Comparison of ENCODE assay signal across 7 mouse cellular contexts in the genomic region with DNA sequence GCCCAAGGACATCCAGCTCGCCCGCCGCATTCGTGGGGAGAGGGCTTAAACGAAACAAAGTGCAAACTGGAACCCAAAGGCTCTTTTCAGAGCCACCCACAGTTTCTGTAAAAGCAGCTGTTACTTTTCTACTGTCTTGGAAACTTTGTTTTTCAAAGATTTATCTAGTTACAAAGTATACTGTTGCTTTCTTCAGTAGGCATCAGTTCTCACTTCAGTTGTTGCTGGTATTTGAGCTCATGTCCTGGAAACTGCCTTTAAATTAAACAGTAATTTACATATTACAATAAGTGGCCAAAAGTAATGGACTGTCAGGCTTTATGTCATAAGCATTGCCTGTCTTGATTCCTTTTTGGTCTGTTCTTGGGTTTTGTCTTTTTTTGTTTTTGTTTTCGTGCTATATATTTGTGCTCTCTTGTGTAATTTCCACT. TPM values are rescaled to one million over a fixed set of nuclear protein-coding genes. Genes with fewer than 3 reads are reported as not detected.
DNase-seq lines count a peak whose midpoint lies in the region; ATAC-seq lines count a peak whose summit lies in the region.

No protein-coding gene starts in this region.

- peak overlapping the region; percentile 40 for H3K4me3 ChIP-seq in forebrain, embryonic 12.5 days (replicated peaks)
- peak overlapping the region; percentile 51 for H3K4me3 ChIP-seq in liver, embryonic 15.5 days (replicated peaks)

- H3K4me1 ChIP-seq in forebrain, embryonic 12.5 days, result peaks cover 10% of the 10 kb centered on the region
- peaks cover 48% of the 10 kb centered on the region for H3K4me1 ChIP-seq in liver, embryonic 15.5 days (replicated peaks)

- peak overlapping the region; percentile 57 for H3K9ac ChIP-seq in forebrain, embryonic 12.5 days
- peak overlapping the region; percentile 59 for H3K9ac ChIP-seq in liver, embryonic 15.5 days

- no peak for ATAC-seq in forebrain, embryonic 12.5 days (ENCODE audit: low FRiP score)
- ATAC-seq in liver, embryonic 15.5 days (ENCODE audit: insufficient read depth), result no peak
- ATAC-seq in frontal cortex, adult (ENCODE audit: low TSS enrichment), result no peak

- peak; percentile 81 for DNase-seq in 3134 (ENCODE audit: extremely low read depth, insufficient read length, low spot score)
- DNase-seq in A20 (ENCODE audit: low read depth, low spot score), result peak; percentile 73
- DNase-seq in cerebellum, postnatal 4 days (ENCODE audit: low spot score in 2 of 2), result no peak
- DNase-seq in layer of hippocampus, adult 8-10 months (ENCODE audit: low spot score in 2 of 2), result no peak

- under 1% methylated on average over 6 of the region's 6 CpGs for WGBS in forebrain, embryonic 12.5 days
- WGBS in liver, embryonic 15.5 days (ENCODE audit: insufficient replicate concordance), result 2% methylated on average over 6 of the region's 6 CpGs

- no peaks in the 10 kb centered on the region for H3K27me3 ChIP-seq in forebrain, embryonic 12.5 days
- no peaks in the 10 kb centered on the region for H3K27me3 ChIP-seq in liver, embryonic 15.5 days

- peak overlapping the region; percentile 91 for H3K27ac ChIP-seq in forebrain, embryonic 12.5 days
- peak overlapping the region; percentile 92 for H3K27ac ChIP-seq in liver, embryonic 15.5 days (replicated peaks)

- H3K9me3 ChIP-seq in forebrain, embryonic 12.5 days, result no peaks in the 10 kb centered on the region
- no peaks in the 10 kb centered on the region for H3K9me3 ChIP-seq in liver, embryonic 15.5 days (replicated peaks)

- peak overlapping the region; percentile 58 for H3K4me2 ChIP-seq in forebrain, embryonic 12.5 days
- H3K4me2 ChIP-seq in liver, embryonic 15.5 days, result peak overlapping the region; percentile 58

- H3K36me3 ChIP-seq in forebrain, embryonic 12.5 days (replicated peaks), result no peaks in the 10 kb centered on the region
- no peaks in the 10 kb centered on the region for H3K36me3 ChIP-seq in liver, embryonic 15.5 days (replicated peaks)

RNA-seq across cellular contexts. Expression of a gene that starts 0.7 kb away (rescaled TPM):
- polyA plus RNA-seq in forebrain, embryonic 12.5 days (2016; fragmentation: Nextera tagmentation; extraction: Ambion mirVana), result 14.0 and 15.8 TPM in 2 replicates
- polyA plus RNA-seq in liver, embryonic 15.5 days (2015; fragmentation: Nextera tagmentation; extraction: Ambion mirVana), result 13.6 and 15.4 TPM in 2 replicates
- 10 to 100 TPM in 2 of 4 experiments, 1 to 10 TPM in 2; 3.1 to 10.4 (median 8.0) TPM for total RNA-seq in layer of hippocampus, adult 8-10 months (2022)

RNA-seq across cellular contexts. Expression of a gene that starts 1.8 kb away (rescaled TPM):
- 59.9 and 73.2 TPM in 2 replicates for polyA plus RNA-seq in forebrain, embryonic 12.5 days (2016; fragmentation: Nextera tagmentation; extraction: Ambion mirVana)
- 60.0 and 64.5 TPM in 2 replicates for polyA plus RNA-seq in liver, embryonic 15.5 days (2015; fragmentation: Nextera tagmentation; extraction: Ambion mirVana)
- total RNA-seq in layer of hippocampus, adult 8-10 months (2022), result 10 to 100 TPM; 18.6 to 28.1 (median 23.5) TPM

RNA-seq across cellular contexts. Expression of a gene that starts 4.1 kb away (rescaled TPM):
- polyA plus RNA-seq in forebrain, embryonic 12.5 days (2016; fragmentation: Nextera tagmentation; extraction: Ambion mirVana), result 5.3 and 8.2 TPM in 2 replicates
- 2.7 and 4.1 TPM in 2 replicates for polyA plus RNA-seq in liver, embryonic 15.5 days (2015; fragmentation: Nextera tagmentation; extraction: Ambion mirVana)
- total RNA-seq in layer of hippocampus, adult 8-10 months (2022), result 10 to 100 TPM; 47.4 to 67.0 (median 59.9) TPM

RNA-seq across cellular contexts. Expression of a gene that starts 6.2 kb away (rescaled TPM):
- polyA plus RNA-seq in forebrain, embryonic 12.5 days (2016; fragmentation: Nextera tagmentation; extraction: Ambion mirVana), result 2.2 and 3.5 TPM in 2 replicates
- 5.6 and 5.7 TPM in 2 replicates for polyA plus RNA-seq in liver, embryonic 15.5 days (2015; fragmentation: Nextera tagmentation; extraction: Ambion mirVana)
- 10 to 100 TPM; 14.1 to 21.7 (median 16.7) TPM for total RNA-seq in layer of hippocampus, adult 8-10 months (2022)

RNA-seq across cellular contexts. Expression of a gene that starts 7.4 kb away (rescaled TPM):
- polyA plus RNA-seq in forebrain, embryonic 12.5 days (2016; fragmentation: Nextera tagmentation; extraction: Ambion mirVana), result 11.1 and 13.8 TPM in 2 replicates
- 6.4 and 7.3 TPM in 2 replicates for polyA plus RNA-seq in liver, embryonic 15.5 days (2015; fragmentation: Nextera tagmentation; extraction: Ambion mirVana)
- total RNA-seq in layer of hippocampus, adult 8-10 months (2022), result 1 to 10 TPM in 3 of 4 experiments, not detected in 1; 1.7 to 3.1 (median 2.7) TPM

Comparison
In these comparisons a context has a peak if more than half of its experiments do, and no peak if none do; other contexts are left out.
1. DNase-seq: peak in 3134 (single experiment) and A20 (single experiment); none in cerebellum, postnatal 4 days (0 of 2) and layer of hippocampus, adult 8-10 months (0 of 2).